Mouse (Mus musculus) heart, adult 2 months (tissue): Measurements from ENCODE around the gene Arhgap28. TPM values are rescaled to one million over a fixed set of nuclear protein-coding genes. Genes with fewer than 3 reads are reported as not detected.

ENCODE experiments used
- DNase-seq, 2 experiments: peaks; one replicate each; pipeline ENCODE4 v3.0.0; 2021
- H3K27ac ChIP-seq: fragments of 200-600 bp; 2 replicates; pipeline ENCODE4 v1.8.1; 2022
- H3K27me3 ChIP-seq: fragments of 200-500 bp; 2 replicates; pipeline ENCODE4 v1.6.1; 2012; ENCODE audit warnings: mild to moderate bottlenecking, low read length, inconsistent platforms, mixed read lengths; ENCODE audit not compliant: control insufficient read depth, insufficient read depth
- H3K36me3 ChIP-seq: fragments of 200-500 bp; 2 replicates; pipeline ENCODE4 v1.6.1; 2012; ENCODE audit warnings: low read length, inconsistent platforms; ENCODE audit not compliant: control insufficient read depth, insufficient read depth
- H3K4me1 ChIP-seq: fragments of 200-500 bp; 2 replicates; pipeline ENCODE4 v1.6.1; 2011; ENCODE audit warnings: low read length; ENCODE audit not compliant: control insufficient read depth, insufficient read depth
- H3K4me3 ChIP-seq: fragments of 200-600 bp; 2 replicates; pipeline ENCODE4 v1.8.1; 2022
- H3K79me2 ChIP-seq: fragments of 200-500 bp; replicated peaks from 2 replicates; pipeline ENCODE4 v1.6.1; 2012; ENCODE audit warnings: mild to moderate bottlenecking, inconsistent platforms, low read length, moderate library complexity, mixed read lengths; ENCODE audit not compliant: control insufficient read depth, insufficient read depth
- H3K9ac ChIP-seq: fragments of 200-500 bp; 2 replicates; pipeline ENCODE4 v1.6.1; 2012; ENCODE audit warnings: low read depth, mild to moderate bottlenecking, control low read depth, inconsistent platforms, low read length, mixed read lengths
- CTCF ChIP-seq: fragments of 200-600 bp; IDR thresholded peaks from 2 replicates; pipeline ENCODE4 v1.8.1; 2022; ENCODE audit warnings: antibody characterized with exemption, mild to moderate bottlenecking, moderate library complexity
- EP300 ChIP-seq: fragments of 200-500 bp; IDR thresholded peaks from 2 replicates; pipeline ENCODE4 v1.6.1; 2011; ENCODE audit warnings: low read depth, low read length, control low read depth; ENCODE audit not compliant: insufficient read depth
- POLR2A ChIP-seq: fragments of 200-500 bp; IDR thresholded peaks from 2 replicates; pipeline ENCODE4 v1.6.1; 2011; ENCODE audit warnings: mild to moderate bottlenecking, low read depth, low read length, control low read depth; ENCODE audit not compliant: insufficient read depth
- WGBS: fragments of 180-500 bp; shearing (Covaris S2); methylation state at CpG from one replicate; pipeline ENCODE4 v1.1.7; 2018; 5-methylcytosine and 5-hydroxymethylcytosine counted together
- intact Hi-C: fragments of 180-260 bp; cut with DNase I; formaldehyde crosslinking; loops from one replicate; pipeline ENCODE4 v1.15.1; 2025
- polyA plus RNA-seq: library from polyadenylated mRNA; depleted of rRNA; stranded (reverse); fragments of >200 nt; gene quantifications from 2 replicates; pipeline ENCODE4 v1.2.3, GENCODE M21; 2012
- total RNA-seq, 2 experiments: library from RNA; stranded (reverse); gene quantifications; 2 replicates each; pipeline ENCODE4 v1.2.3; 2021

Arhgap28 gene
- total and polyA plus RNA-seq, 3 experiments, result 1.6 to 2.5 (median 1.9) TPM

DNA sequence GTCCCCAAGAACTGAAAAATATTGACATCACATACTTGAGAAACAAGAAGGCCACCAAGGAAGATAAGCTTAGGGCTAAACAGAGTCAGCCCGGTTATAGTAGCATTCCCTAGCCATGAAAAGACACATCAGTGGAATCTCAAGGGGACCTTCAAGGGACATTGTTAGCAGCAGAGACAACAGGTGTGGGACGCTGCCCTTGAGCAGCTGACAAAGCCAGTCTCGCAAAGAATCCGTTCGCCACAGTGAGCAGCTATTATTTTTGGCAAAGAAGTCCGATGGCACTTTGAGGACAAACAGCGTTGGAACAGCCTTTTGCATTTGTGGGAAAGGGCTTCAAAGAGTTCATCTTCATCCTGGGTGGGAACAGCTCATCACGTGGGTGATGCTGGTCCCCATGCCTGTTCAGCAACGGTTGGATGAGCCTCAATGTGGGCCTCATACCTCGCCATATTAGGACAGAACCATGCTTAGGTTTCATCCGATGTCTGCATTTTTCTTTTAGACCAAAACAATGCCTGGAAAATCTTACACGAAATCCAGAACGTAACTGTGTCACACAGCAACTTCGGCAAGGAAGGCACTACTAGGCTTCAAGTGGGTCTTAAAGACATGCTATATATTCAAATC, 99.5 kb downstream of the Arhgap28 start:
- 77% methylated on average over 14 of the region's 14 CpGs for WGBS

DNA sequence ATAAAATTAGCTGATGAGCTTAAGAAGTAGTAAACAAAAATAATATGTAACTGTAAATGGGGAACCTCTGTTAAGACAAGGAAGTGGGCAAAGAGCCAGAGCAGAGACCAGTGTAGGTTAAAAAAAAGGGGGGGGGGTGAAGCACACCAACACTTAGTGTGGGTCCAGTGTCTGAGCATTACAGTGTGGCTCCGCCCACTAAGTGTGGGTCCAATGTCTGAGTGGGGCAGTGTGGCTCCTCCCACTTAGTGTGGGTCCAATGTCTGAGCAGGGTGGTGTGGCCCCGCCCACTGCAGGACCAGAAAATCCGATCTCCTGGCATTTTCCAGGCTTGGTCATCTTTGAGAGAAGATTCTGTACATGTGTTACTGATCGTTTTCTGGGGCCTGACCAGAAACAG, 101.1 kb downstream of the Arhgap28 start:
- Histone ChIP-seq H3K79me2 (no peaks in the 10 kb centered on the region), H3K27ac (no peak overlapping the region), H3K36me3 (no peaks in the 10 kb centered on the region), H3K27me3 (no peaks in the 10 kb centered on the region), H3K9ac (no peak overlapping the region), H3K4me1 (peaks cover 1% of the 10 kb centered on the region; the same call in 1 of the 2 replicates), H3K4me3 (no peak overlapping the region)
- WGBS, result 81% methylated on average over 4 of the region's 4 CpGs
- TF ChIP-seq CTCF (no peak), POLR2A (no peak), EP300 (no peak)
- intact Hi-C loops, result no loop called here
- no peak for DNase-seq

More for the DNA sequence above, 99.5 kb downstream of the Arhgap28 start:
- H3K79me2 ChIP-seq, result no peaks in the 10 kb centered on the region
- no peaks in the 10 kb centered on the region for H3K27me3 ChIP-seq
- TF ChIP-seq EP300 (no peak), POLR2A (no peak), CTCF (no peak)
- H3K36me3 ChIP-seq, result no peaks in the 10 kb centered on the region
- no peak overlapping the region for H3K27ac ChIP-seq
- H3K4me1 ChIP-seq, result peaks cover 2% of the 10 kb centered on the region; the same call in 1 of the 2 replicates
- H3K9ac ChIP-seq, result no peak overlapping the region
- no peak overlapping the region for H3K4me3 ChIP-seq
- intact Hi-C loops, result no loop called here
- DNase-seq, result no peak

DNA sequence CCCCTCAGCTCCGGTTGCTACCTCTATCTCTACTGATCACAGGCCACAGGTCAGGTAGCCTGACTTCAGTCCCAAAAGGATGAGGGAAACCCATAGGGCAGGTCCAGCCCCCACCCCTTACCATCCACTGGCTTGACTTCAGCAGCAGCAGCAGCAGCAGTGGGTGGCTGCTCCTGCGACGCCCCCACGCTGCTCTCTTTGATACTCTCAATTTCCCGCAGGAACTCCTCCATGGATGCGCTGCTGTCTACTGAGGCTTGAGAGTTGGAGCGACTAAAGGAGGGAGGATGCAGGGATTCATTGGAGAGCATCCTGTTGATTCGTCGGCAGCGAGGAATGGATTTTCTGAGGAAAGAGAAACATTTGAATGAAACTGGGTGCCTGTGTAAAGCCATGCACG, 102.8 kb downstream of the Arhgap28 start:
- Histone ChIP-seq H3K79me2 (no peaks in the 10 kb centered on the region), H3K36me3 (no peaks in the 10 kb centered on the region), H3K9ac (no peak overlapping the region), H3K4me1 (no peaks in the 10 kb centered on the region), H3K27me3 (no peaks in the 10 kb centered on the region), H3K4me3 (no peak overlapping the region), H3K27ac (no peak overlapping the region)
- 73% methylated on average over 11 of the region's 11 CpGs for WGBS
- no peak for TF ChIP-seq POLR2A
- intact Hi-C loops, result no loop called here
- no peak for DNase-seq

DNA sequence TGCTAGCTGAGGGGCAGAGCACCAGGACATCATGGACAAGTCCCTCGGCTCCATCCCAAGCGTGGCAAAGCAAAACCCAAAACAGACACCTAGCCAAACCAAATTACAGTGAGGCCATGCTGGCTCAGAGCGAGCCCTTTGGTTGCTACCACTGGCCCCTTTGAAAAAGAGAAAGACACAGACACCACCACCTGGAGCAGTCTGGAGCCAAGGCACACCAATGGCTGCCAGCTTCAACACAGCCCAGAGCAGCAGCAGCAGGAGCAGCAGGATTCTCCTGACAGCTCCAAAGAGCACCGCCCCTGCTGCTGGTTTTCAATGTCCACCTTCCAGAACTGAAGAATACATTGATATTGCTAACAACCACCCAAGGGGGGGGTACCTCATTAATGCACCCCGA, 104.5 kb downstream of the Arhgap28 start:
- H3K27me3 ChIP-seq, result no peaks in the 10 kb centered on the region
- intact Hi-C loops, result no loop called here
- H3K27ac ChIP-seq, result no peak overlapping the region
- no peak for DNase-seq
- no peak overlapping the region for H3K4me3 ChIP-seq
- TF ChIP-seq EP300 (no peak), CTCF (no peak), POLR2A (no peak)
- no peaks in the 10 kb centered on the region for H3K79me2 ChIP-seq
- 96% methylated on average over 5 of the region's 5 CpGs for WGBS
- H3K36me3 ChIP-seq, result no peaks in the 10 kb centered on the region
- no peak overlapping the region for H3K9ac ChIP-seq
- no peaks in the 10 kb centered on the region for H3K4me1 ChIP-seq

DNA sequence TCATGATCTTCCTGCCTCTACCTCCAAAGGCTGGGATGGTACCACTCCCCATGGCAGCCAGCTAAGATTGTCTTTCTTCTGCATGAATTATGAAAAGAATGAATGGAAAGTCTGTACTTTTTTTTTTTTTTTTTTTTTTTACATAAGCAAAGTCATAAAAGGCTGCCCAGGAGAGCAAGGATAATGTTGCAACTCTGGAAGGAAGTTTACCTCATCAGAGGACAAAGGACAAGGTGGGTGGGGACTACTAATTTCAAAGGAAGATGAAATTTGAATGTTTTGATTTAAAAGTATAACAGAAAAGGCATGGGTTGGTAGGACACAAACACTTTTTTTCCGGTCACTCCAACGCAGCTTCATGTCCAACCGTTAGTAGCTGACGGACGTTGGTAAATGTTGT, 107.5 kb downstream of the Arhgap28 start:
- Histone ChIP-seq H3K79me2 (no peaks in the 10 kb centered on the region), H3K36me3 (no peaks in the 10 kb centered on the region)
- intact Hi-C loops, result no loop called here

DNA sequence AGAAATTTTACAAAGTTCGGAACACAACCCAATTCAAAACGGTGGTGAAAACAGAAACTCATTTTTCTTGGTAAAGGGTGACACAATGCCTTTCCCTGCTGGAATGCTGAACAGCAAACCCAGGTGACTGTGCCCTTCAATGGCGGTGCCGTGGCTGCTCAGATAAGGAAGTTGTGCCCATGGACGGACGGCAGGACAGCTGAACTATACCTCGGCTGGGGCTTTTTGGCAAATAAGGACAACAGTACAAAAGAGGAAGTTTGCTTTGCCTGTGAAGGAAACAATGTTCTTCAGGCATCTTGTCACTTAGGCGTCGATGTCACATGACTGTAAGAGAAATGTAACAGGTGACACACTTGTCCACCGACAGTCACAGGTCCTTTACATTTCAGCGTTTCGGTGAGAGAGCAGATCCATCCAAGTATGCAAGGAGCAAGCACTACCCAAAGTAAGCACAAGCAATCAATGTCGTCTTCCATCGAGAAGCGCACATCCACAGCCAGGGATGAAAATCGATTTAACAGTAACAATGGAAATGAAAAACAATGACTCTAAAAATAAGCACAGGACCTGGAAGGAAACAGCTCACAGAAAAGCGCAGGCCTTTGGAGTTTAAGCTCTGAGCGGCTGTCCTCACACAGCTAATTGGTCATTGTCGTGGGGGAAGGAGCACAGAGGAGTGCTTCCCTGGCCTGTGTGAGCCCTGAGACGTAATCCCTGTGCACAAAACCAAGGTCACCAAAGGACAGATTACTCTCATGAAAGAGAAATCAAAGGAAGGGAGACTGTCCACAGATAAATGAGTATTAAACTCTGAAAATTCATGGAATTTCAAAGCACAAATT, 114.2 kb downstream of the Arhgap28 start:
- TF ChIP-seq EP300 (0 out of 2 replicates have a peak, but pooled peaks have one; percentile 13), CTCF (no peak), POLR2A (peak; percentile 64; the same call in 1 of the 2 replicates)
- peaks cover 2% of the 10 kb centered on the region for H3K4me1 ChIP-seq
- H3K36me3 ChIP-seq, result no peaks in the 10 kb centered on the region
- peak overlapping the region; percentile 86 for H3K27ac ChIP-seq
- no peaks in the 10 kb centered on the region for H3K79me2 ChIP-seq
- intact Hi-C loops, result loop anchor here (5.0 kb wide), 1 partner anchor 63 kb away; no protein-coding TSS in a partner anchor
- WGBS, result 28% methylated on average over 20 of the region's 20 CpGs
- peak; percentile 28 to 38 for DNase-seq
- no peaks in the 10 kb centered on the region for H3K27me3 ChIP-seq
- H3K9ac ChIP-seq, result peak overlapping the region; percentile 18; the same call in 1 of the 2 replicates
- peak overlapping the region; percentile 46 for H3K4me3 ChIP-seq

More for the DNA sequence above, 107.5 kb downstream of the Arhgap28 start:
- 74% methylated on average over 5 of the region's 5 CpGs for WGBS
- H3K4me3 ChIP-seq, result no peak overlapping the region
- no peak overlapping the region for H3K27ac ChIP-seq
- no peak for DNase-seq
- TF ChIP-seq EP300 (no peak), CTCF (no peak), POLR2A (no peak)
- H3K27me3 ChIP-seq, result no peaks in the 10 kb centered on the region
- no peaks in the 10 kb centered on the region for H3K4me1 ChIP-seq
- H3K9ac ChIP-seq, result no peak overlapping the region
